Mouse (Mus musculus) heart, adult 2 months (tissue): Measurements from ENCODE around the gene Arl13a. TPM values are rescaled to one million over a fixed set of nuclear protein-coding genes. Genes with fewer than 3 reads are reported as not detected.
"Not testable (repeated sequence)": the region's sequence is repeated elsewhere in the genome, so short reads cannot be mapped to it uniquely, and the experiment has no call there.

Source experiments
- DNase-seq, 2 experiments: peaks; one replicate each; pipeline ENCODE4 v3.0.0; 2021
- H3K27ac ChIP-seq: fragments of 200-600 bp; 2 replicates; pipeline ENCODE4 v1.8.1; 2022
- H3K27me3 ChIP-seq: fragments of 200-500 bp; 2 replicates; pipeline ENCODE4 v1.6.1; 2012; ENCODE audit warnings: mild to moderate bottlenecking, low read length, inconsistent platforms, mixed read lengths; ENCODE audit not compliant: control insufficient read depth, insufficient read depth
- H3K36me3 ChIP-seq: fragments of 200-500 bp; 2 replicates; pipeline ENCODE4 v1.6.1; 2012; ENCODE audit warnings: low read length, inconsistent platforms; ENCODE audit not compliant: control insufficient read depth, insufficient read depth
- H3K4me1 ChIP-seq: fragments of 200-500 bp; 2 replicates; pipeline ENCODE4 v1.6.1; 2011; ENCODE audit warnings: low read length; ENCODE audit not compliant: control insufficient read depth, insufficient read depth
- H3K4me3 ChIP-seq: fragments of 200-600 bp; 2 replicates; pipeline ENCODE4 v1.8.1; 2022
- H3K79me2 ChIP-seq: fragments of 200-500 bp; replicated peaks from 2 replicates; pipeline ENCODE4 v1.6.1; 2012; ENCODE audit warnings: mild to moderate bottlenecking, inconsistent platforms, low read length, moderate library complexity, mixed read lengths; ENCODE audit not compliant: control insufficient read depth, insufficient read depth
- H3K9ac ChIP-seq: fragments of 200-500 bp; 2 replicates; pipeline ENCODE4 v1.6.1; 2012; ENCODE audit warnings: low read depth, mild to moderate bottlenecking, control low read depth, inconsistent platforms, low read length, mixed read lengths
- CTCF ChIP-seq: fragments of 200-600 bp; IDR thresholded peaks from 2 replicates; pipeline ENCODE4 v1.8.1; 2022; ENCODE audit warnings: antibody characterized with exemption, mild to moderate bottlenecking, moderate library complexity
- EP300 ChIP-seq: fragments of 200-500 bp; IDR thresholded peaks from 2 replicates; pipeline ENCODE4 v1.6.1; 2011; ENCODE audit warnings: low read depth, low read length, control low read depth; ENCODE audit not compliant: insufficient read depth
- POLR2A ChIP-seq: fragments of 200-500 bp; IDR thresholded peaks from 2 replicates; pipeline ENCODE4 v1.6.1; 2011; ENCODE audit warnings: mild to moderate bottlenecking, low read depth, low read length, control low read depth; ENCODE audit not compliant: insufficient read depth
- WGBS: fragments of 180-500 bp; shearing (Covaris S2); methylation state at CpG from one replicate; pipeline ENCODE4 v1.1.7; 2018; 5-methylcytosine and 5-hydroxymethylcytosine counted together
- intact Hi-C: fragments of 180-260 bp; cut with DNase I; formaldehyde crosslinking; loops from one replicate; pipeline ENCODE4 v1.15.1; 2025
- long read RNA-seq: library from polyadenylated mRNA; stranded (forward); transcript quantifications from one replicate; pipeline ENCODE4 v2.0.0, GENCODE M21; 2021
- polyA plus RNA-seq: library from polyadenylated mRNA; depleted of rRNA; stranded (reverse); fragments of >200 nt; gene quantifications from 2 replicates; pipeline ENCODE4 v1.2.3, GENCODE M21; 2012; rRNA removed
- total RNA-seq, 2 experiments: library from RNA; stranded (reverse); gene quantifications; 2 replicates each; pipeline ENCODE4 v1.2.3; 2021

Arl13a gene
- total RNA-seq (not detected), polyA plus RNA-seq (not detected in 2 replicates)
- long read RNA-seq, result 0 reads

GRCm38 (mm10) chrX:134187201-134187600 is at the start of gene Arl13a:
Arl13a (plus strand) TSS chrX:134187501.
- H3K4me3 ChIP-seq, H3K27me3 ChIP-seq, DNase-seq, intact Hi-C loops, H3K27ac ChIP-seq, H3K36me3 ChIP-seq, H3K9ac ChIP-seq, H3K4me1 ChIP-seq, H3K79me2 ChIP-seq: not testable (repeated sequence)
- 89% methylated on average over 9 of the region's 9 CpGs for WGBS

GRCm38 (mm10) chrX:134140024-134140423 is 47.3 kb upstream of the Arl13a start:
- H3K79me2 ChIP-seq, result no peaks in the 10 kb centered on the region
- no peak overlapping the region for H3K27ac ChIP-seq
- no peak overlapping the region for H3K4me3 ChIP-seq
- intact Hi-C loops, result no loop called here
- no peak for DNase-seq
- H3K36me3 ChIP-seq, result no peaks in the 10 kb centered on the region
- 78% methylated on average over 6 of the region's 6 CpGs for WGBS
- no peak for TF ChIP-seq CTCF
- no peak for TF ChIP-seq EP300
- no peak for TF ChIP-seq POLR2A
- no peaks in the 10 kb centered on the region for H3K4me1 ChIP-seq
- H3K9ac ChIP-seq, result no peak overlapping the region
- H3K27me3 ChIP-seq, result no peaks in the 10 kb centered on the region

GRCm38 (mm10) chrX:134141551-134141950 is 45.8 kb upstream of the Arl13a start:
- H3K27me3 ChIP-seq, result no peaks in the 10 kb centered on the region
- no peak for TF ChIP-seq POLR2A
- TF ChIP-seq EP300, result no peak
- TF ChIP-seq CTCF, result no peak
- WGBS, result 59% methylated on average over 1 of the region's 1 CpGs

DNA sequence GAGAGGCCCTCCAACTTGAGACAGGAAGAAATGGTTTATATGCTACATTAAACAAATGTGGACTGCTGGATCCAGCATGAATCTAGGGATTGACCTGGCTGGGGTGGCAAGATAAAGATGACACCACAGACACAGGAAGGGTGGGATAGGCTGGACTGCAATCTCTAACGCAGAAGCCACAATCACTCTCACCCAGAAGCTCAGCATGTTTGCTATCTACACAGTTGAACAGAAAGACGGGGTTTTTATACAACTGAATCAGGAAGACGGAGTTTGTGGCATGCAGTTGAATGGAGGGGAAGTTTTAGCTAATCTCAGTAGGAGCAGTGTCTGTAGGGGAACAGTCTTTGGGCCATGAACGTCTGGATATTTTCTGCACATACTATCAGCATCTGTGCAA is 45.3 kb upstream of the Arl13a start:
- Histone ChIP-seq H3K27me3 (no peaks in the 10 kb centered on the region), H3K4me3 (no peak overlapping the region), H3K4me1 (no peaks in the 10 kb centered on the region), H3K79me2 (no peaks in the 10 kb centered on the region), H3K36me3 (no peaks in the 10 kb centered on the region), H3K9ac (no peak overlapping the region), H3K27ac (no peak overlapping the region)
- WGBS, result 68% methylated on average over 4 of the region's 4 CpGs
- intact Hi-C loops, result no loop called here
- no peak for DNase-seq
- TF ChIP-seq CTCF (no peak), EP300 (no peak), POLR2A (no peak)

More at GRCm38 (mm10) chrX:134141551-134141950, 45.8 kb upstream of the Arl13a start:
- no peak overlapping the region for H3K9ac ChIP-seq
- DNase-seq, result no peak
- no peaks in the 10 kb centered on the region for H3K79me2 ChIP-seq
- no peak overlapping the region for H3K27ac ChIP-seq
- intact Hi-C loops, result no loop called here
- H3K36me3 ChIP-seq, result no peaks in the 10 kb centered on the region
- H3K4me3 ChIP-seq, result no peak overlapping the region
- H3K4me1 ChIP-seq, result no peaks in the 10 kb centered on the region

DNA sequence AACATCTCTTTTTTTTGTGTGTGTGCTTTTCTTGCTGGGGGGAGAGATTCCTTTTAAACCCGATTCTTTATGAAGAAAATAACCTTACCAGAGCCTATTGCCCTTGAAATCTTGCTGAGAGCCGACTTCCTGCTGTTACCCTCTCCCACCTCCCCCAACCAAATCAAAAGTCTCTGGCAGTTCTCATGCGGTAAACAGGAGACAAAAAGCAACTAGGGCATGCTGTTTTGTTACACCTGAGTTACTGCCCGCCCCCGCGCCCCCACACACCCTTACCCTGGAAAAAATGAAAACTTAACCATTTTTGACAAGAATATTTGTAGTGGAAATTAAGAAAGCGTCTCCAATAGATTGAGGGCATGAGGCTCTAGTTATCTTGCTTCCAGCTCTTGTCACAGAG is 29.1 kb upstream of the Arl13a start:
- TF ChIP-seq CTCF, result no peak
- no peak for TF ChIP-seq EP300
- TF ChIP-seq POLR2A, result no peak
- H3K4me3 ChIP-seq, result no peak overlapping the region
- no peak overlapping the region for H3K9ac ChIP-seq
- H3K4me1 ChIP-seq, result no peaks in the 10 kb centered on the region
- DNase-seq, result no peak
- intact Hi-C loops, result no loop called here
- H3K36me3 ChIP-seq, result no peaks in the 10 kb centered on the region
- WGBS, result 48% methylated on average over 7 of the region's 7 CpGs
- no peaks in the 10 kb centered on the region for H3K27me3 ChIP-seq
- no peak overlapping the region for H3K27ac ChIP-seq
- H3K79me2 ChIP-seq, result no peaks in the 10 kb centered on the region

GRCm38 (mm10) chrX:134160442-134160841 is 26.9 kb upstream of the Arl13a start:
- H3K4me3 ChIP-seq, result no peak overlapping the region
- no peak for DNase-seq
- no peaks in the 10 kb centered on the region for H3K79me2 ChIP-seq
- TF ChIP-seq CTCF, result no peak
- no peak for TF ChIP-seq POLR2A
- TF ChIP-seq EP300, result no peak
- H3K36me3 ChIP-seq, result no peaks in the 10 kb centered on the region
- 74% methylated on average over 2 of the region's 2 CpGs for WGBS
- intact Hi-C loops, result no loop called here
- no peak overlapping the region for H3K9ac ChIP-seq
- no peaks in the 10 kb centered on the region for H3K4me1 ChIP-seq
- H3K27ac ChIP-seq, result no peak overlapping the region
- no peaks in the 10 kb centered on the region for H3K27me3 ChIP-seq
